ENCODE assay signal across 11 mouse cellular contexts in genomic region chr9:73094580-73094979, GRCm38 (mm10). TPM values are rescaled to one million over a fixed set of nuclear protein-coding genes. Genes with fewer than 3 reads are reported as not detected.
DNase-seq lines count a peak whose midpoint lies in the region; ATAC-seq and TF ChIP-seq lines count a peak whose summit lies in the region.
"Had no signal": no experiment of that assay in that cellular context is flagged by ENCODE, and none has a peak within 500 bp of the region (broad histone marks: within the 10 kb centered on the region; RNA-seq: fewer than 3 reads in every experiment).

No protein-coding gene starts in this region.

- H3K4me3 ChIP-seq in lung, embryonic 14.5 days (ENCODE audit: low read depth, low read length): no peak overlapping the region
- H3K4me3 ChIP-seq in embryonic facial prominence, embryonic 10.5 days: no peak overlapping the region
- no peak overlapping the region for H3K4me3 ChIP-seq in hindbrain, postnatal 0 days (ENCODE audit: low read length)
- peak overlapping the region; percentile 26; the same call in 1 of the 2 replicates for H3K4me3 ChIP-seq in small intestine, adult 2 months (ENCODE audit: low read depth, low read length)

- H3K4me2 ChIP-seq in lung, embryonic 14.5 days: peak overlapping the region; percentile 27
- H3K4me2 ChIP-seq in hindbrain, postnatal 0 days (ENCODE audit: low read depth, low read length): peak overlapping the region; percentile 41

- H3K9ac ChIP-seq in lung, embryonic 14.5 days: no peak overlapping the region
- H3K9ac ChIP-seq in hindbrain, postnatal 0 days (replicated peaks; ENCODE audit: low read length): no peak overlapping the region

- DNase-seq in lung, embryonic 14.5 days: peak; percentile 65
- no peak for DNase-seq in lung, postnatal 14 days
- DNase-seq in embryonic facial prominence, embryonic 10.5 days (ENCODE audit: low spot score): peak; percentile 53
- DNase-seq in hindbrain, postnatal 0 days (ENCODE audit: low spot score): peak; percentile 71
- no peak for DNase-seq in adrenal gland, adult 2 months
- no peak for DNase-seq in thymus, postnatal 4 days
- no peak for DNase-seq in urinary bladder, adult 18-20 months (ENCODE audit: low spot score in 2 of 2)
- DNase-seq: gastrocnemius, postnatal 25 days; right cerebral cortex, postnatal 25 days had no signal

- H3K27ac ChIP-seq in lung, embryonic 14.5 days (ENCODE audit: low read depth): no peak overlapping the region
- no peak overlapping the region for H3K27ac ChIP-seq in embryonic facial prominence, embryonic 10.5 days (replicated peaks)
- H3K27ac ChIP-seq in hindbrain, postnatal 0 days: 0 out of 2 replicates have a peak overlapping the region, but pooled peaks have one; percentile 17
- H3K27ac ChIP-seq in small intestine, adult 2 months (ENCODE audit: insufficient read depth, low read depth, low read length): no peak overlapping the region

- peak; percentile 78; the same call in 1 of the 2 replicates for ATAC-seq in lung, embryonic 14.5 days (ENCODE audit: insufficient read depth)
- peak; percentile 87 for ATAC-seq in hindbrain, postnatal 0 days

- 20% methylated on average over 17 of the region's 17 CpGs for WGBS in lung, embryonic 14.5 days
- WGBS in embryonic facial prominence, embryonic 10.5 days: 53% methylated on average over 17 of the region's 17 CpGs
- 18% methylated on average over 17 of the region's 17 CpGs for WGBS in hindbrain, postnatal 0 days
- WGBS in small intestine, adult 2 months: 17% methylated on average over 17 of the region's 17 CpGs

- TF ChIP-seq CTCF in lung, embryonic 14.5 days (IDR thresholded peaks at IDR 0.05; ENCODE audit: low read depth): no peak
- no peak for TF ChIP-seq CTCF in hindbrain, postnatal 0 days (IDR thresholded peaks at IDR 0.05; ENCODE audit: low read depth)
- TF ChIP-seq CTCF in small intestine, adult 2 months (IDR thresholded peaks at IDR 0.05; ENCODE audit: extremely low read depth, insufficient read length, insufficient replicate concordance, low read depth, low read length): no peak

- H3K27me3 ChIP-seq in lung, embryonic 14.5 days (ENCODE audit: insufficient read depth, low read length): no peaks in the 10 kb centered on the region
- peaks cover 8% of the 10 kb centered on the region; the same call in 1 of the 2 replicates for H3K27me3 ChIP-seq in embryonic facial prominence, embryonic 10.5 days (replicated peaks; ENCODE audit: low read depth, poor library complexity, severe bottlenecking)
- H3K27me3 ChIP-seq in hindbrain, postnatal 0 days (ENCODE audit: insufficient read depth, low read length): no peaks in the 10 kb centered on the region
- no peaks in the 10 kb centered on the region for H3K27me3 ChIP-seq in small intestine, adult 2 months (ENCODE audit: control insufficient read depth, insufficient read depth, low read length)

- no peaks in the 10 kb centered on the region for H3K36me3 ChIP-seq in lung, embryonic 14.5 days (ENCODE audit: insufficient read depth)
- H3K36me3 ChIP-seq in embryonic facial prominence, embryonic 10.5 days (replicated peaks): no peaks in the 10 kb centered on the region
- H3K36me3 ChIP-seq in hindbrain, postnatal 0 days (ENCODE audit: insufficient read depth, low read length): no peaks in the 10 kb centered on the region
- H3K36me3 ChIP-seq in small intestine, adult 2 months (ENCODE audit: control insufficient read depth, insufficient read depth, low read length): no peaks in the 10 kb centered on the region

- H3K9me3 ChIP-seq in lung, embryonic 14.5 days (ENCODE audit: low read depth, low read length): no peaks in the 10 kb centered on the region
- H3K9me3 ChIP-seq in embryonic facial prominence, embryonic 10.5 days: no peaks in the 10 kb centered on the region
- no peaks in the 10 kb centered on the region for H3K9me3 ChIP-seq in hindbrain, postnatal 0 days (ENCODE audit: low read length)

- TF ChIP-seq POLR2A in small intestine, adult 2 months (IDR thresholded peaks at IDR 0.05; ENCODE audit: low read depth, low read length): no peak

- H3K4me1 ChIP-seq in lung, embryonic 14.5 days (ENCODE audit: insufficient read depth): no peaks in the 10 kb centered on the region
- peaks cover 8% of the 10 kb centered on the region; the same call in 1 of the 2 replicates for H3K4me1 ChIP-seq in embryonic facial prominence, embryonic 10.5 days
- H3K4me1 ChIP-seq in hindbrain, postnatal 0 days (ENCODE audit: insufficient read depth, low read length): no peaks in the 10 kb centered on the region
- peaks cover 4% of the 10 kb centered on the region; the same call in 1 of the 2 replicates for H3K4me1 ChIP-seq in small intestine, adult 2 months (ENCODE audit: control insufficient read depth, insufficient read depth, insufficient read length, low read length)

RNA-seq across cellular contexts. Expression of gene Khdc3, which starts 7.1 kb away (rescaled TPM):
- not detected in 2 replicates for polyA plus RNA-seq in lung, embryonic 14.5 days (2014; fragmentation: Nextera tagmentation; extraction: Ambion mirVana)
- 0.26 TPM in 1 of 2 replicates, not detected in the other for polyA plus RNA-seq in embryonic facial prominence, embryonic 10.5 days (2016; fragmentation: Nextera tagmentation; extraction: Ambion mirVana)
- total RNA-seq in hindbrain, postnatal 0 days (2014; rRNA removed): not detected in 2 replicates
- 0.21 and 0.26 TPM in 2 replicates for polyA plus RNA-seq in hindbrain, postnatal 0 days (2015; fragmentation: Nextera tagmentation; extraction: Ambion mirVana)
- polyA plus RNA-seq in small intestine, adult 2 months (2012; rRNA removed): 0.18 and 0.88 TPM in 2 replicates
- total RNA-seq in adrenal gland, adult 2 months (2021): under 1 TPM in 1 of 2 experiments, not detected in 1; 0.48 TPM
- 0.25 and 0.33 TPM in 2 replicates for polyA plus RNA-seq in adrenal gland, adult 2 months (2012; rRNA removed)
- total RNA-seq: gastrocnemius, postnatal 25 days had no signal

RNA-seq across cellular contexts. Expression of gene Gm20509, which starts 7.7 kb away (rescaled TPM):
- not detected in 2 replicates for polyA plus RNA-seq in lung, embryonic 14.5 days (2014; fragmentation: Nextera tagmentation; extraction: Ambion mirVana)
- polyA plus RNA-seq in embryonic facial prominence, embryonic 10.5 days (2016; fragmentation: Nextera tagmentation; extraction: Ambion mirVana): not detected in 2 replicates
- total RNA-seq in hindbrain, postnatal 0 days (2014; rRNA removed): not detected in 2 replicates
- polyA plus RNA-seq in hindbrain, postnatal 0 days (2015; fragmentation: Nextera tagmentation; extraction: Ambion mirVana): 0.18 TPM in 1 of 2 replicates, not detected in the other
- polyA plus RNA-seq in small intestine, adult 2 months (2012; rRNA removed): not detected in 2 replicates
- total RNA-seq in adrenal gland, adult 2 months (2021): under 1 TPM in 1 of 2 experiments, not detected in 1; 0.29 TPM
- polyA plus RNA-seq in adrenal gland, adult 2 months (2012; rRNA removed): not detected in 2 replicates
- total RNA-seq: gastrocnemius, postnatal 25 days had no signal
- polyA plus RNA-seq: liver, embryonic 16.5 days had no signal

RNA-seq across cellular contexts. Expression of gene Rsl24d1, which starts 18.6 kb away (rescaled TPM):
- polyA plus RNA-seq in lung, embryonic 14.5 days (2014; fragmentation: Nextera tagmentation; extraction: Ambion mirVana): 115 and 127 TPM in 2 replicates
- 162 and 164 TPM in 2 replicates for polyA plus RNA-seq in embryonic facial prominence, embryonic 10.5 days (2016; fragmentation: Nextera tagmentation; extraction: Ambion mirVana)
- total RNA-seq in hindbrain, postnatal 0 days (2014; rRNA removed): 54.1 and 59.4 TPM in 2 replicates
- 102 and 106 TPM in 2 replicates for polyA plus RNA-seq in hindbrain, postnatal 0 days (2015; fragmentation: Nextera tagmentation; extraction: Ambion mirVana)
- 1.9 and 3.6 TPM in 2 replicates for polyA plus RNA-seq in small intestine, adult 2 months (2012; rRNA removed)
- total RNA-seq in adrenal gland, adult 2 months (2021): 10 to 100 TPM; 53.3 to 61.1 TPM
- polyA plus RNA-seq in adrenal gland, adult 2 months (2012; rRNA removed): 4.7 and 6.6 TPM in 2 replicates

RNA-seq across cellular contexts. Expression of gene Rab27a, which starts 49.9 kb away (rescaled TPM):
- polyA plus RNA-seq in lung, embryonic 14.5 days (2014; fragmentation: Nextera tagmentation; extraction: Ambion mirVana): 1.8 and 2.8 TPM in 2 replicates
- 3.0 and 5.3 TPM in 2 replicates for polyA plus RNA-seq in embryonic facial prominence, embryonic 10.5 days (2016; fragmentation: Nextera tagmentation; extraction: Ambion mirVana)
- total RNA-seq in hindbrain, postnatal 0 days (2014; rRNA removed): 3.6 and 5.3 TPM in 2 replicates
- polyA plus RNA-seq in hindbrain, postnatal 0 days (2015; fragmentation: Nextera tagmentation; extraction: Ambion mirVana): 3.8 TPM in 2 replicates
- 6.5 and 6.9 TPM in 2 replicates for polyA plus RNA-seq in small intestine, adult 2 months (2012; rRNA removed)
- 10 to 100 TPM; 36.2 to 36.8 TPM for total RNA-seq in adrenal gland, adult 2 months (2021)
- 3.3 and 5.5 TPM in 2 replicates for polyA plus RNA-seq in adrenal gland, adult 2 months (2012; rRNA removed)

RNA-seq across cellular contexts. Expression of gene Pigb, which starts 54.4 kb away (rescaled TPM):
- 16.1 and 16.7 TPM in 2 replicates for polyA plus RNA-seq in lung, embryonic 14.5 days (2014; fragmentation: Nextera tagmentation; extraction: Ambion mirVana)
- polyA plus RNA-seq in embryonic facial prominence, embryonic 10.5 days (2016; fragmentation: Nextera tagmentation; extraction: Ambion mirVana): 15.0 and 17.4 TPM in 2 replicates
- total RNA-seq in hindbrain, postnatal 0 days (2014; rRNA removed): 16.4 and 20.1 TPM in 2 replicates
- 8.9 and 9.0 TPM in 2 replicates for polyA plus RNA-seq in hindbrain, postnatal 0 days (2015; fragmentation: Nextera tagmentation; extraction: Ambion mirVana)
- polyA plus RNA-seq in small intestine, adult 2 months (2012; rRNA removed): 3.7 and 5.0 TPM in 2 replicates
- 10 to 100 TPM; 13.3 to 14.7 TPM for total RNA-seq in adrenal gland, adult 2 months (2021)
- 7.2 and 9.6 TPM in 2 replicates for polyA plus RNA-seq in adrenal gland, adult 2 months (2012; rRNA removed)

Comparison
In these comparisons a context has a peak if more than half of its experiments do, and no peak if none do; other contexts are left out.
1. DNase-seq: peak in lung, embryonic 14.5 days (single experiment), embryonic facial prominence, embryonic 10.5 days (single experiment) and hindbrain, postnatal 0 days (single experiment); none in lung, postnatal 14 days (single experiment), adrenal gland, adult 2 months (single experiment), thymus, postnatal 4 days (single experiment) and urinary bladder, adult 18-20 months (0 of 2).
2. RNA of gene Rsl24d1, which starts 18.6 kb away (polyA plus RNA-seq): 162 to 164 TPM in embryonic facial prominence, embryonic 10.5 days, 115 to 127 TPM in lung, embryonic 14.5 days and 102 to 106 TPM in hindbrain, postnatal 0 days; 4.7 to 6.6 TPM in adrenal gland, adult 2 months and 1.9 to 3.6 TPM in small intestine, adult 2 months; every median in the first group is over 10 times any median in the second.